Mouse (Mus musculus) adrenal gland, postnatal 25 days (tissue): ENCODE results near the gene Snx29. TPM values are rescaled to one million over a fixed set of nuclear protein-coding genes. Genes with fewer than 3 reads are reported as not detected.

Source experiments
- DNase-seq: peaks from one replicate; pipeline ENCODE4 v3.0.0; 2021; ENCODE audit warnings: mixed read lengths
- total RNA-seq: library from RNA; stranded (reverse); gene quantifications from 2 replicates; pipeline ENCODE4 v1.2.3, GENCODE M21; 2021

Gene Snx29
- total RNA-seq, 1 experiment from 2014 or later, result 20.7 TPM

- no peak for DNase-seq
Observed at GRCm38 (mm10) chr16:11690097-11690496, 367.4 kb downstream of the Snx29 start.

GRCm38 (mm10) chr16:11690756-11691155, 368.0 kb downstream of the Snx29 start:
- DNase-seq, result no peak

- DNase-seq, result no peak
Observed at GRCm38 (mm10) chr16:11691487-11692200, 368.9 kb downstream of the Snx29 start.

GRCm38 (mm10) chr16:11692744-11693143, 370.0 kb downstream of the Snx29 start:
- DNase-seq, result no peak

- no peak for DNase-seq
Observed at GRCm38 (mm10) chr16:11694386-11694785, 371.7 kb downstream of the Snx29 start.

GRCm38 (mm10) chr16:11696767-11697166, 374.1 kb downstream of the Snx29 start:
- DNase-seq, result no peak

- peak; percentile 59 for DNase-seq
Observed at GRCm38 (mm10) chr16:11697710-11698357, 375.1 kb downstream of the Snx29 start.

GRCm38 (mm10) chr16:11701579-11701978, 378.9 kb downstream of the Snx29 start:
- DNase-seq, result no peak

GRCm38 (mm10) chr16:11704096-11704495, 381.4 kb downstream of the Snx29 start:
- DNase-seq, result no peak

- DNase-seq, result no peak
Observed at GRCm38 (mm10) chr16:11705456-11705855, 382.7 kb downstream of the Snx29 start.

GRCm38 (mm10) chr16:11708097-11708496, 385.4 kb downstream of the Snx29 start:
- no peak for DNase-seq

GRCm38 (mm10) chr16:11709382-11709781, 386.7 kb downstream of the Snx29 start:
- DNase-seq, result no peak

GRCm38 (mm10) chr16:11709999-11710667, 387.4 kb downstream of the Snx29 start:
- DNase-seq, result no peak

- DNase-seq, result peak; percentile 23
Observed at GRCm38 (mm10) chr16:11713265-11713865, 390.7 kb downstream of the Snx29 start.

GRCm38 (mm10) chr16:11716932-11717331, 394.2 kb downstream of the Snx29 start:
- DNase-seq, result no peak

GRCm38 (mm10) chr16:11725901-11726300, 403.2 kb downstream of the Snx29 start:
- DNase-seq, result no peak

GRCm38 (mm10) chr16:11727331-11727730, 404.6 kb downstream of the Snx29 start:
- no peak for DNase-seq

- DNase-seq, result no peak
Observed at GRCm38 (mm10) chr16:11728131-11728530, 405.4 kb downstream of the Snx29 start.

GRCm38 (mm10) chr16:11728627-11729026, 405.9 kb downstream of the Snx29 start:
- DNase-seq, result no peak

GRCm38 (mm10) chr16:11729111-11729510, 406.4 kb downstream of the Snx29 start:
- no peak for DNase-seq

GRCm38 (mm10) chr16:11729815-11730214, 407.1 kb downstream of the Snx29 start:
- DNase-seq, result no peak

- no peak for DNase-seq
Observed at GRCm38 (mm10) chr16:11731014-11731535, 408.4 kb downstream of the Snx29 start.

- DNase-seq, result peak; percentile 10
Observed at GRCm38 (mm10) chr16:11738341-11738740, 415.6 kb downstream of the Snx29 start.
